Mouse (Mus musculus): ENCODE measurements around the gene Stag3.

DNA sequence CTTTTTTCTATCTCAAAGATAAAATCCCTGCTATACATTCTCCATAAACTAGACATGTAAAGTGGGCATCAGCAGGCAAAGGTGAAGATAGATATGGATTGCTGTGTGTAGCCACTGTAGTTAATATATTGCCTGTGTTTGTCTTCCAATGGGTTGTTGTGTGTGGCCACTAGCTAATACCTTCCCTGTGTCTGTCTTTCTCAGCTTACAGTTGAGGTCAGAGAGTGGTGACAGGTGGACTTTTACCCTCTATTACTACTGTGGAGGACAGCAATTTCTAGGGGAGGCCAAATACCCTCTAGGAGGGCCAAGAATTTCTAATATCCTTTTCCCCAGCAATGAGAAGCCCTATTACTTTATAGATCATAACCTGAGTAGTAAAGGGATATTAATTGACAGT lies 45.8 kb upstream of the Stag3 start:
- TF ChIP-seq POLR2A (IDR thresholded peaks at IDR 0.05; ENCODE audit: low read depth, low read length) (no peak), CTCF (IDR thresholded peaks at IDR 0.05; ENCODE audit: extremely low read depth, insufficient read length, insufficient replicate concordance, low read depth, low read length) (no peak)

Data from small intestine, adult 2 months (tissue).